Mouse (Mus musculus): ENCODE measurements around the gene Arhgef12.

DNA sequence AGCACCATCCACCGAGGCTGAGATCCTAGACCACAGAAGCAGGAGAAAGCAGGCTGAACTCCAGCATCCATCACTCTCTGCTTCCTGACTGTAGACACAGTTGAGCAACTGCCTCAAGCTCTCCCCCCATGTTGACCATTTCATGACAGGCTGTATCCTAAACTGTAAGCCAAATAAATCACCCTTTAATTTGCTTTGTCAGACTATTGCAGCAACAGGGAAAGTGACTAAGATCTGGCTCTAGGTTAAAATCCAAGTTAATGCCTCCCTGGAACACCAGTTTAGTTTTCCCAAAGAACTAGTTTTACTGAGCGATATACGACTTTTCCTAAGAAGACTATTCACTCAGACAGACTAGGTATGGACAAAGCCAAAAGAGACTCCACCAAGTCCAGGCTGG, 28.3 kb downstream of the Arhgef12 start:
- TF ChIP-seq CTCF (IDR thresholded peaks at IDR 0.05; ENCODE audit: extremely low read depth, insufficient read depth, low read length) = no peak
- no peak for TF ChIP-seq POLR2A (IDR thresholded peaks at IDR 0.05; ENCODE audit: extremely low read depth, insufficient read depth, low read length)

All from cortical plate, adult 2 months (tissue).